Mouse (Mus musculus): ENCODE measurements around the gene App.

The App gene

DNA sequence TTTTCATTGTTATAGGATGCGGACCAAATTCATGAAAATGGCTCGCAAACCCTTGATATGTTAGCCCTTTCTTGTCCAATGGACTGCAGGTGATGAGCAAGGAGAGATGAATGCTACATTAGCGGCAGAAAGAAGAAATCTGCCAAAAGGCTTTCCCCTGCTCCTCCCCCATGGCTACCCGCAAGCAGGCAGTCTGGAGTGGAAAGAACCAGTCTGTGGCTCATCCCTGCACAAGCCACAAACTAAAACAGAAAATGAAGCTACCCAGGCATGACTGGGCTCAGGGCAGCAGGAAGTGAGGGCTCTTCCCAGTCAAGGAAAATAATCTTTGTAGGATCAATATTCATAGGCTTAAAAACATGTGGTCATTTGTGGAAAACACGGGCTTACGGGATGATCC lies 54.6 kb downstream of the App start:
- DNase-seq (ENCODE audit: low spot score) = no peak

DNA sequence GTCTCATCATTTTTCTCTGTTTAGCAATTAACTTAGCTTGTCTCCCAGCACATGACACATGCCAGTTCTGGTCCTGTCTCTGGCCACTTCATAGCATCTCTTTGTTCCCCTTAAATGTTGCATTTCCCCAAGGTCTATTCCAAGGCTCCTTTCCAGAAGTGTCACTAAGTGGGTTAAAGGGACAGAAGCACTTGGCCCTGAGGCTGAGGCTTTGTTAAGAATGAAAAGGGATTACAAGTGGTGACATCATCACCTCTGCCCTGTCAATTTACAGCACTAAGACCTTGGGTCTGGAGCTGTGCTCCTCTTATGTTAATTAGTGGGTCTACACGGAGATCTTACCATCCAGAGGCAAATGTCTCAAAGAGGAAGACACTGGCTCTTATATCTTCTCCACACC lies 56.0 kb downstream of the App start:
- DNase-seq (ENCODE audit: low spot score) = peak; percentile 51

DNA sequence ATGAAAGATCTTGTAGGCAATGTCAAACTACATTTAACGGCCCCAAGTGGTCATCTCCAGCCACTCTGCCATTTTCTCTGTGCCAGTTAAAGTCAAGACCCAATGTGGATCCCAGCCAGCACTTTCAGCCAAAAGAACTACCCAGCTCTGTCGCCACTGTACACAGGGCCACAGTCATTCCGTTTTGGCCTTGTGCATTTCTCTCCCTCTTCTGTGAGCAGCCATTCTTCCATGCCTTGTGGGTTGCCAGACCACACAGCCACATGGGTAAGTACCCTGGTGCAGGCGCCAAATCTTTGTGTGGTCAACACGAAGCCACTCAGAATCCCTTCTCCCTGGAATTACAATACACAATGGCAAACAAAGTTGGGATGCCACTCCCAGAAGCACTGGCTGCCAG lies 57.7 kb downstream of the App start:
- no peak for DNase-seq (ENCODE audit: low spot score)

DNA sequence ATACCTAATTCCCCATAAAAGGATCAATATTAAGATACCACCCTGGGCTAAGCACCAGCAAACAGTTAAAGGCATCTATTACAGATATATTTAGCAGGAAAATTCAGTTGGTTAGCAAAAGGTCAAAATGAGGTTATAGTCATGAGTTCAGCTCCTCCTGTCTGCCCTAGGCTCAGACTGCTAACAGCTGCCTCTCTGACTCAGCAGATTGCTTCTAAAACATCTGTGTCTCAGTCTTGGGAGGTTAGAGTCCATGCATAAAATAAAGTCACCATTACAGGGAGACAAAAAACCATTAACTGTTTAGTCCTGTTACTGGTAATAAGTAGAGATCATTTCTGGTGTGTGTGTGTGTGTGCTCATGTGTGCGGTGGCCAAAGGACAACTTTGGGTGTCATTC lies 58.8 kb downstream of the App start:
- DNase-seq (ENCODE audit: low spot score) = no peak

DNA sequence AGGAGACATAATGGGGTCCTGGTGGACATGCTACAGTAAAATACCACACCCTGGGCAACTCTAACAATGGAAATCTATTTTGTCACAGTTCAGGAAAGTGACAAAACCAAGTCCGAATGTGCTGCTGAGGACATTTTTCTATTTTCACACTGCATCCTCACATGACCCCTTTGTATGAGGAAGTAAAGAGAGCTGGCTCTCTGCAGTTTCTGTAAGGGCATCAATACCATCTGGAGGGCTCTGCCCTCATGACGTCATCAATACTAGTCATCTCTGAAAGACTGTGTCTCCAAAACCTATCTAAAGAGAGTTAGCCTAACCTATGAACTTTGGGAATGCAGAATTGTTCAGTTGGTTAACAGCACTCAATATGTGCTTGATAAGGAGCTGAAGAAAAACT lies 59.6 kb downstream of the App start:
- no peak for DNase-seq (ENCODE audit: low spot score)

DNA sequence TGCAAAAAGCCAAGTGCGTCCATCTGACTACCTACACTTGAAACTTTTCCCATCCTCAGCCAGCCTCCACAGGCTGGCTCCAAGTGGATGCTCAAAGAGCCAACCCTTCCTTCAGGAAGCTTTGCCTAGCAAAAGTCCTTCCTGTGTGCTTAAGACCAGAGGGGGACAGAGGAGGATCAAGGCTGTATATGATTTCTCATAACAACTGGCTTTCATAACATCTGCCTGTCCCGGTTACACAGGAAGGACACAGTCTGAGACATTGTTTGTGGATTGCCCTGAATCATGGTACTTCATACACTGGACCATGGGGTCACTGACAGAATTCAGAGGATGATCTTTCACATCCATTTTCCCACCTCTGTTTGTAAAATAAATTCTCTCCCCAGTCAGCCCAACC lies 61.3 kb downstream of the App start:
- DNase-seq (ENCODE audit: low spot score) = no peak

DNA sequence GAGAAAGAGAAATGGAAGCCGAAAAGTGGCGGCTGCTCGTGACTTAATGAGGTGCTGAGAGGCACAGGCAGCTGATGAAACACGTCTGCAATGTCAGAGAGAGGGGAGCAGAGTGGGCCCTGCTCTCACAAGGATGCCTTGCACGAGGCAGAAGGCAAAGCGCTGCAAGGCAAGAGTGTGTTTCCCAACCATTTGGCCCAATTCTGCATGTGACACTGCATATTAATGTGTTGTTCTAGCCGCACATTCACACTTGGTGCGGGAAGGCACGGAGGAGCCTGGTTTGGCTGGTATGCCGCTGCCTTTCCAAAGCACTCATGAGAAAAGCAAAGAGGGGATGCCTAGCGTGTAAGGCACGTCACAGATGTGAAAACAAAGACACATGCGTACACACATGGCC lies 63.1 kb downstream of the App start:
- peak; percentile 70 for DNase-seq (ENCODE audit: low spot score)

DNA sequence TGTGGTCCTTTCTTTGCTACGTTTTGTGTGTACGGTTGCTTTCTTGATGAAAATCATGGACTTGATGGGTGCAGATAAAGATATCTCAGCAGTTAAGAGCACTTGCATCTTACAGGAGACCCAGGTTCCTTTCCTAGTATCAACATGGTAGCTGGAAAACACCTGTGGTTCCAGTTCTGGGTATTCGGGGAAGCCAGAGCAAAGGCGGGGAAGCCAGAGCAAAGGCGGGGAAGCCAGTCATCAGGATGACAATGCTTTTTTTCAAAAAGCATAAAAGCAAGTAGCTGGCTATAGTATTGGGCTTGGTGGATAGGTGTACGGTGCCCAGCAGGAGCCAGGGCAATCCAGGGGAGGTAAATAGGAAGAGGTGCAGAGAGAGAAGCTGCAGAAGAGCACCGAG lies 65.1 kb downstream of the App start:
- no peak for DNase-seq (ENCODE audit: low spot score)

DNA sequence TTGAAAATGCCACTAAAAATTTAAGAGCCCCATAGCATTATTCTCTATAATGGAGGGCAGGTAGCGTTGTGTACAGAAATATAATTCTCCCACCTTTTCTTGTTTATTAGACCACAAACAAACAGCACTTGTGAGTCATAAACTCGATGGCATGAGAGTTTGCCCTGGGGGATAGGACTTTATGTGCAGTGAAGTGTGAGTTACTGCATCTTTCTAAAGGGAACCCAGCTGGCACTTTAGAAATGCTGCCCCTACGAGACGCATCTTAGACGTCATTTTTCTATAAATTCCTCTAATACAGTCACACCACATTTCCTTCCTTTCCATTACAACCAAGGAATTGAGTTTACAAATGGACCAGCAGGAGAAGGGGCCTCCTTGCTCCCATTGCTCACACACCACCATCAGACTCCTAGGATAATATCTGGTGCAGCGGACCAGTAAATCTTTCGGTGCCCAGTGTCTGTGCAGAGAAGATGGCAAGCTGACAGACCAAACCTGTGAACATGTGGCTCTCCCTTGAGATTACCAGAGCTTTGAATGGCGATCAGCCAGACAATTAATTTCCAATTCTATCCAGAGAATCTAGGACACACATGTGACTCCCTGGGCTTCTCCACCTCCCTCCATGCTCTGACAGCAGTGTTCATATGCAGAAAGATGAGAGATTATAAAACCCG lies 66.8 kb downstream of the App start:
- DNase-seq (ENCODE audit: low spot score) = peak; percentile 72

DNA sequence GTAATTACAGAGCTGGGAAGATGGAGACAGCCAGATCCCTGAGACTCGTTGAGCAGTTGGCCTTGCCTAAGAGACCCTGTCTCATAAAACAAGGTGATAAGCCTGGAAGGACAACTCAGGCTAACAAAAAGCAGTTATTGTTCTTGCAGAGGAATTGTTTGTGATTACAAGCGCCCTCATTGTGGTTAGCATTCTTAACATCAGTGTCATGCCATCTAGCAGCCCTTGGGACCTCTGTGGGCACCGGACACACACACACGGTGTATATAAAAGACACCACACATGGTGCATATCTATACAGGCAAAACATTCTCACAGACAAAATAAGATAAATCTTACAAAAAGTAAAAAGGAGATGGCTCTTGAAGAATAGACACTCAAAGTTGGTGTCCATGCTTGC lies 68.0 kb downstream of the App start:
- DNase-seq (ENCODE audit: low spot score) = no peak

DNA sequence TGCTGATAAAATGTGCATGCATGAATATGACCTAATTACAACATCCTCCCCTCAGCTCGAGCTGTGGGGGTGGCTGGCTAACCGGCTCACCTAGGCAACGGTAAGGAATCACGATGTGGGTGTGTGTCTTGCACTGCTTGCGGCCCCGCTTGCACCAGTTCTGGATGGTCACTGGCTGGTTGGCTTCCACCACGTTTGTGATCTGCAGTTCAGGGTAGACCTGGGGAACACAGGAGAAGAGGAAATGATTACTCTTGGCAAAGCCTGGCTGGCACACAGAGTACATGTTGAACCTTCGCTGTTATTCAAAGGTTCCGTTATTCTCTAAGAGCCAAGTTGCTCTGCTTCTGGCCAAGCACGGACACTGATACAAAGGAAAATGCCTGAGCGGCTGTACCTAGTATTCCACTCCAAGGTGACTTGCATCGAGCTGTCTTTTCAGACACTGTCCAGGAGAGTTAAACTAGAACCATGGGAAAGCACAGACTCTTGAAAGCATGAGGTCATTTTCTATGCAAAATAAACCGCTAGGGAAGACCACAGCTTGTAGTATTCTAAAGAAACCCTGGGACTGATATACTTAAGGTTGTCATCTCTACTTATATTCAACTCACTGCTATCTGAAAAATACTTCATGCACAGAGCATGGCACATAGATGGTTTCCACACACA lies 70.3 kb downstream of the App start:
- no peak for DNase-seq (ENCODE audit: low spot score)

DNA sequence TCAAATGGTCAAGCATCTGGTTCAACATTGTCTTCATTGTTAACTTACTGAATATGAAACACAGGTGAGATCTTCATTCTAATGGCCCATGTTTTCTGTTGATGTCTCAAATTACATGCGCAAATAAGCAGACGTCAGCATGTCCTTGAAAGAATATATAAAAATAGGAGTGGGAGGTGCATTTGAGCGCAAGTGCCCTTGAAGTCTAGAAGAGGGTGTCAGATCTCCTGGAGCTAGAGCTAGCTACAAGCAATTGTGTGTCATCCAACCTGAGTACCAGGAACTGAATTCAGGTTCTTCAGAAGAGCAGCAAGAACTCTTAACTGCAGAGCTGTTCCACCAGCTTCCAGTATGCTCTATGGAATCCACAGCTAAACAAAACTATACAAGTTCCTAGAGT lies 72.0 kb downstream of the App start:
- no peak for DNase-seq (ENCODE audit: low spot score)

DNA sequence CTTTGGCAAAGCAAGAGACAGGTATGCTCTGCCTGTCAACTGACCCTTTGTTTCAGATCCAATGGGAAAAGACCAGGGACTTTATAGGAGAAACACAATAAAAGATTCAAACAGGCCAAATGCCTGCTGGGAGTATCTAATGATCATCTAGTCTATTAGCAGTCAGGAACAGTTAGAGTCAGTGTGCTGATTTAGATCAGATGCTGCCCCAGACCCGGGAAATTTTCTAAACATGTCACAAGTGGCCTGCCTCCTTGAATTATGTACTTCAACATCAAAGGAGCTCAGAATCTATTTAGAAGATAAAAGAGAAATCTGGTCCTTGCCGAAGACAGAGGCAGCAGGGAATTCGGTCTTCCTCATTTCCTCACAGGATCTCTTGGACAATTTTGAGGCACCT lies 72.8 kb downstream of the App start:
- DNase-seq (ENCODE audit: low spot score) = peak; percentile 70

DNA sequence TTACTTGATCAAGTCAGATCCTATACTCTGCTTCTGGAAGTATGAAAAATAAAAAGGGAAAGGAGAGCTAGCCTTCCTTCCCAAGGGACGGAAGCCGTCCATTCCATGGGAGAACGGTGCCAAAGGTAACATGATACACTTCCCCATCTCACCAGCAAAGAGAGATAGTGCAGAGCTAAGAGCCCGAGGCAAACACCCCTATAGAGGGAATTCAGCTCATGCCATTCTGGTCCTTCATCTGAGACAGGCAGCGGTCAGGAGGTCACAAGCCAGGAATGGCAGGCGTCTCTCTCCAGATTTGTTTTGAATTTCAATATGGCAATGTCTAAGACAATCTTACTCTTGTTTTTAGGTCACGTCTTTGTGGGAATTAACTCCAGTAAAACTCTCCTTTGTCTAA lies 74.1 kb downstream of the App start:
- DNase-seq (ENCODE audit: low spot score) = no peak

DNA sequence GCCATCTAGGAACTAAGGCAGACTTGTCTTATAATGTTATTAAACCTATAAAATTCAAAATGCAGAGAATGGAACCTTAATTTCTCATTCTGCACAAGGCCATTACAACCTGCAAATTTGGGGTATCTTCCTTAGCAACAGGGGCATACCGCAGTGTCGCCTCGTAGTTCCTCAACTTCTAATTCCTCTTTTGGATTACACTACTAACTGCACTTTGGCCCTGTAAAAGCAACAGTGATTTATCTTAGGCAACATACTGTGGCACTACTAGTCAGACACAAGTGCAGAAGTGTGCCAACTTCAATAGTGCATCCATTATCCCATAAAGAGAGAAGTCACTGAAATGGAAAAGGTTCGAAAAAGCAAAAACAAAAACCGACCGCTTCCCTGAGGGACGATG lies 74.5 kb downstream of the App start:
- no peak for DNase-seq (ENCODE audit: low spot score)

DNA sequence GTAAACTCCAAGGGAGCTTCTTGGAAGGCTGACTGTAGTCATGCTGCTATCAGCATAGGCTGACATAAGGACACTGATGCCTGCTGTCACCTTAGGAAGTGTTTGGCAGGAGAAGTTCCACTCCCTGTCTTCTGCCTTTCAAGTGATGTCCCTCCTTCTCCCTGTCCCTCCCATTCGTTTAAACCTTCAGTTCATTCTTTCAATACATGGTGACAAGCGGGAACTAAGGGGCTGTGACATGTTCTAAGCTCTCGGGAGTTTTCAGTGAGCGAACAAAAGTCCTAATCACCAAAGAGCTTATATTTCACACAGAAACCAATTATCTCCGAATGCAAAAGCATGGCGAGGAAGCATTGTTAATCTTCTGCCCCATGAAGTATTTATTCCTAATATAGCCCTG lies 77.2 kb downstream of the App start:
- no peak for DNase-seq (ENCODE audit: low spot score)

DNA sequence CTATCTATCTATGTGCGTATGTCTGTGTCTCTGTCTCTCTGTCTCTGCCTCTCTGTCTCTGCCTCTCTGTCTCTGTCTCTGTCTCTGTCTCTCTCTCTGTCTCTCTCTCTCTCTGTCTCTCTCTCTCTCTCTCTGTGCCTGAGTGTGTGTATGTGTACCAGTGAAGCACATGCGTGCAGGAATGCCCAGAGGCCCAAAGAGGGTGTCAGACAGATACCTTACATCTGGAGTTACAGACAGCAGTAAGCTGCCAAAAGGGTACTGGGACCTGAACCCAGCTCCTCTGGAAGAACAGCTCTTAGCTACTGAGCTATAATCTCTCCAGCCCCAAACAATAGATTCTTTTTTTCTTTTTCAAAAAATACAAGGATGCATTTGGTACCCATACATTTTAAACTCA lies 77.6 kb downstream of the App start:
- no peak for DNase-seq (ENCODE audit: low spot score)

DNA sequence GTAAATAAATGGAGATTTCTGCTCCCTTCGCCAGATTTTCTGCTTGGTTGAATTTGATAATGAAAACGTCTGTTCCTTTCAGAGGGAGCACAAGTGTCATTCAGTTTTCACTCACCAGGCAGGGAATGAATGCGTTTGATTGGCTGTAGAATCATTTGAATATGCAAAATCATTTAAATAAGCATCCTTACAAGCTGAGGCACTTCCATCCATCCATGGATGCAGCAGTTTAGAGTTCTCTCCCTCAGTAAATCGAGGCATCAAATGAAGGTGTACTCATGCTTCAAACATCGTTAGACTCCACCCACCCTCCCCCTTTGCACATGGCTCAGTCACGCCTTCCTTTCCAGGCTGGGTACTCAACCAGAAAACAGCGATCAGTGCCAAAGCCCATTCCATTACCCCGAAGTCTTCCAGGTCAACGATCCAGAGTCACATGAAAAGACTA lies 80.9 kb downstream of the App start:
- no peak for DNase-seq (ENCODE audit: low spot score)

DNA sequence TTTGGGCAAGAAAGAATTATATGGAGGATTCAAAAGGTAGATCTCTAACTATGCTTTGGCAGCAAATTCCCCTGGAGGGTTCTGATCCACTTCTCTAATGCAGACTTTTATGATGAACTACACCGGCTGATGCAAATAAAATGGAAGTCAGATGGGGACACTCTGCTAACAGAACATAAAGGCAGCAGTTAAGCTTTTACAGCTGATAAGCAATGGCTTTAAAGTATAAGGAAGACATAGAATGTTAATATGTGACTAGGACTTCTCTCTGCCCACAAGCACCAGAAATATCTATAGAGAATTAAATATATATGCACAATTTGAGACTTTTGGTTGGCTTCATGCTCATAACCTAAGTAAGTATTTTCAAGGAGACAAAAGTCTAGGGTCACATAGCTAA lies 81.4 kb downstream of the App start:
- DNase-seq (ENCODE audit: low spot score) = no peak

DNA sequence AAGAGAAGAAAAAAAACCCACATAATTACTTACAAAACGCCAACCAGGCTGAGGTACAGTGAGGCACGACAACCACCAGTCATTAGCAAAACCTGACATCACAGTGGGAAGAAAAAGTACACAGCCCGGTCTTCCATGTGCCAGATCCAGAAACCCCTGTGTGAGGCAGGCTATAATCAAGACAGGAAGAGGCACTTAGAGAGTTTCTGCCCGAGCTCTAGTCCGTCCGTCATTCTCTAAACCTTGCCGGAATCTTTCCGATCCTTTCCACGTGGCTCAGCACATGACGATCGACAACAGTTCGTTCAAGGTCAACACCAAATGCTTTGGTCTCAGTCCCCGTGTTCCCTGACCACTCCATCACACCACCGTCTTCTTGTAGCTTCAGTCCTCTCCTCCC lies 82.6 kb downstream of the App start:
- DNase-seq (ENCODE audit: low spot score) = no peak

DNA sequence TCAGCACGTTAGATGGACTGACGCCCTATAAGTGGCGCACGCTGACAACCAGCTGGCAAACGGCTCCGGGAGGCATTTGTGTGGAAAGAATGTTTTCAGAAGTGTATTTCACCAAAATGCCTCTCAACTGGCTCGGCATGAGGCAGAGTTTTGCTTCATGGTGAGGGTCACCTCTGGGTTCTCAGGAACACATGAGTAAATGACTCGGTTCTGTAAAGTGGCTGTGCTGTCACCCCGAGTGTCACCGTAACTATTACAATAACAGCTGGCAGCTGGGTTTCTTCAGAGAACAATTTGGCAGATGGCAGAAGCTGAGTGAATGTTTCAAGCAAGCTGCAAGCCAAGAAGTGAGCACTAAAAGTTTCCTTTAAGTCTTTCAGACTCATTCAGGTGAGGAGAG lies 85.4 kb downstream of the App start:
- no peak for DNase-seq (ENCODE audit: low spot score)

DNA sequence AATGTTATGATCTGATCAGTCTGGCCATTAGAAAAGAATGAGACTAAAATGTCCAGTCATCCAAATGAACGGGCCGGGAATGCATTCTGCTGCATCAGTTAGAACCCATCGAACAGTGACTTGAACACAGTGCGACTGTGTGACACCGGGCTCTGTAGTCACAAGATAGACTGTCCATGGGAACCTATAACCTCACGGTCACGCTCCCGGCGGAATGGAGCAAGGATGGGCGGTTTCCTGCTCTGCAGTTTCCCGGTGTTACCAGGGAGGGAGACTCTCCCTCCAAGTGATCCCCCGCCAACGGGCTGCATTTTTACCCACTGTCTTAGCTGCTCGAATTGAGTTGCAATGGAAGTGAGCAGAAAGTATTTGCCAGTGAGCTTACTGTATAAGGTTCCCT lies 87.3 kb downstream of the App start:
- DNase-seq (ENCODE audit: low spot score) = no peak

DNA sequence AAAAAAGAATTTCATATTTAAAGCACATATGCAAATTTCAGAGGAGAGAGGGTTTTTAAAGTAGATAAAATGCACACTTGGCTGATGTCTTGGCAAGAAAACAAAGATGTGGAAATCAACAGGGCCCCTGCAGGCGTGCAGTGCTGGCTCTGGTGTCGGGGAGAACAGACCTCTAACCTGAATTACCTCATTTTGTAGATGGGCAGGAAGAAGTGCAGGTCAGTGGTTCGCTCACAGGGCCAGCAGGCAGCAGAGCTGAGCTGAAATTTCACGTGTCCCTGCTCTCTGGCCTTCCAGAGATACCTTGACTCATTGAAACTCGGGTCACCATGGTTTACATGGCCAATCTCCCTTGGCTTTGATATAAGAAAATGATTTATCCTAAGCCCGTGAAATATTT lies 87.7 kb downstream of the App start:
- peak; percentile 32 for DNase-seq (ENCODE audit: low spot score)

DNA sequence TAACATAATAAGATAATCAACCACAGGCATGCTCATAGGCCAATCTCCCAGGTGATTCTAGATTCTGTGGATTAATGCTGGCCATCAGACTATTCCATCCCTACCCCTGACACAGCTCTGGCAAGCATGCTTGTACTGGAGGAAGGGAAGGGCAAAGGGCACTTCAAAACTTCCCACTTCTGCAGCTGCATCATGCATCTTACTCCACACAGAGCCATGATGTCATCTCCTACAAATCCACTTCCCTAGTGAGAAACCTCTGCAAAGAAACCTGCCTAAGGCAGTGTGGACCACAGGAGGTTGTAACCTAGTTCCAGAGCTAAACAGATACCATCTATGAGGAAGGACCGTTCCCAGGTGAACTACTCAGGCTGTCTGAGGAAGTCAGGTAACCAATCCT lies 89.4 kb downstream of the App start:
- no peak for DNase-seq (ENCODE audit: low spot score)

Data from MN1 (cell line).